Mouse (Mus musculus): ENCODE data around the gene Tex35. TPM values are rescaled to one million over a fixed set of nuclear protein-coding genes. Genes with fewer than 3 reads are reported as not detected.

The Tex35 gene
- polyA plus RNA-seq, 1 experiment from 2014 or later: not detected

- Histone ChIP-seq H3K9ac (replicated peaks) (no peak overlapping the region), H3K9me3 (ENCODE audit: low read length) (no peaks in the 10 kb centered on the region), H3K27me3 (ENCODE audit: insufficient read depth, low read length) (no peaks in the 10 kb centered on the region), H3K36me3 (replicated peaks; ENCODE audit: insufficient read depth, low read length) (no peaks in the 10 kb centered on the region), H3K27ac (ENCODE audit: low read depth) (no peak overlapping the region), H3K4me1 (ENCODE audit: insufficient read depth) (0 out of 2 replicates have a peak, but pooled peaks cover 4% of the 10 kb centered on the region), H3K4me2 (ENCODE audit: low read depth, low read length) (no peak overlapping the region), H3K4me3 (ENCODE audit: low read depth, low read length) (no peak overlapping the region)
- WGBS (ENCODE audit: insufficient replicate concordance): 70% methylated on average over 3 of the region's 3 CpGs
- ATAC-seq: no peak
- TF ChIP-seq EP300 (IDR thresholded peaks at IDR 0.05; ENCODE audit: low read depth) (no peak), CTCF (IDR thresholded peaks at IDR 0.05; ENCODE audit: low read depth) (no peak)
- no peak for DNase-seq
Observed at GRCm38 (mm10) chr1:157090835-157091234, 17.6 kb downstream of the Tex35 start.

- DNase-seq: peak; percentile 81
- H3K4me1 ChIP-seq (ENCODE audit: insufficient read depth): peaks cover 4% of the 10 kb centered on the region; the same call in 1 of the 2 replicates
- H3K36me3 ChIP-seq (replicated peaks; ENCODE audit: insufficient read depth, low read length): no peaks in the 10 kb centered on the region
- no peaks in the 10 kb centered on the region for H3K27me3 ChIP-seq (ENCODE audit: insufficient read depth, low read length)
- ATAC-seq: peak; percentile 66
- peak overlapping the region; percentile 79 for H3K4me2 ChIP-seq (ENCODE audit: low read depth, low read length)
- H3K27ac ChIP-seq (ENCODE audit: low read depth): no peak overlapping the region
- peak overlapping the region; percentile 50 for H3K4me3 ChIP-seq (ENCODE audit: low read depth, low read length)
- TF ChIP-seq CTCF (IDR thresholded peaks at IDR 0.05; ENCODE audit: low read depth) (peak; percentile 85), EP300 (IDR thresholded peaks at IDR 0.05; ENCODE audit: low read depth) (no peak)
- H3K9me3 ChIP-seq (ENCODE audit: low read length): no peaks in the 10 kb centered on the region
- 7% methylated on average over 25 of the region's 25 CpGs for WGBS (ENCODE audit: insufficient replicate concordance)
- H3K9ac ChIP-seq (replicated peaks): peak overlapping the region; percentile 41; the same call in 1 of the 2 replicates
Observed at GRCm38 (mm10) chr1:157086097-157086994, 22.1 kb downstream of the Tex35 start.

- H3K27ac ChIP-seq (ENCODE audit: low read depth): no peak overlapping the region
- H3K9me3 ChIP-seq (ENCODE audit: low read length): no peaks in the 10 kb centered on the region
- H3K27me3 ChIP-seq (ENCODE audit: insufficient read depth, low read length): no peaks in the 10 kb centered on the region
- H3K36me3 ChIP-seq (replicated peaks; ENCODE audit: insufficient read depth, low read length): no peaks in the 10 kb centered on the region
- H3K9ac ChIP-seq (replicated peaks): no peak overlapping the region
- H3K4me2 ChIP-seq (ENCODE audit: low read depth, low read length): no peak overlapping the region
- 58% methylated on average over 4 of the region's 4 CpGs for WGBS (ENCODE audit: insufficient replicate concordance)
- TF ChIP-seq EP300 (IDR thresholded peaks at IDR 0.05; ENCODE audit: low read depth) (no peak), CTCF (IDR thresholded peaks at IDR 0.05; ENCODE audit: low read depth) (no peak)
- H3K4me3 ChIP-seq (ENCODE audit: low read depth, low read length): no peak overlapping the region
- DNase-seq (no peak), ATAC-seq (no peak)
- H3K4me1 ChIP-seq (ENCODE audit: insufficient read depth): peaks cover 4% of the 10 kb centered on the region; the same call in 1 of the 2 replicates
Observed at GRCm38 (mm10) chr1:157082931-157083330, 25.5 kb downstream of the Tex35 start.

GRCm38 (mm10) chr1:157081999-157082398 lies 26.5 kb downstream of the Tex35 start:
- TF ChIP-seq EP300 (IDR thresholded peaks at IDR 0.05; ENCODE audit: low read depth): no peak
- peak; percentile 61 for TF ChIP-seq CTCF (IDR thresholded peaks at IDR 0.05; ENCODE audit: low read depth)
- Histone ChIP-seq H3K9me3 (ENCODE audit: low read length) (no peaks in the 10 kb centered on the region), H3K4me3 (ENCODE audit: low read depth, low read length) (no peak overlapping the region), H3K4me2 (ENCODE audit: low read depth, low read length) (no peak overlapping the region), H3K4me1 (ENCODE audit: insufficient read depth) (peaks cover 4% of the 10 kb centered on the region; the same call in 1 of the 2 replicates), H3K9ac (replicated peaks) (no peak overlapping the region), H3K36me3 (replicated peaks; ENCODE audit: insufficient read depth, low read length) (no peaks in the 10 kb centered on the region), H3K27me3 (ENCODE audit: insufficient read depth, low read length) (no peaks in the 10 kb centered on the region), H3K27ac (ENCODE audit: low read depth) (no peak overlapping the region)
- ATAC-seq (no peak), DNase-seq (no peak)
- 54% methylated on average over 8 of the region's 8 CpGs for WGBS (ENCODE audit: insufficient replicate concordance)

- DNase-seq (no peak), ATAC-seq (no peak; the same call in 1 of the 2 replicates)
- Histone ChIP-seq H3K4me3 (ENCODE audit: low read depth, low read length) (no peak overlapping the region), H3K36me3 (replicated peaks; ENCODE audit: insufficient read depth, low read length) (no peaks in the 10 kb centered on the region), H3K27me3 (ENCODE audit: insufficient read depth, low read length) (no peaks in the 10 kb centered on the region), H3K9ac (replicated peaks) (no peak overlapping the region), H3K9me3 (ENCODE audit: low read length) (no peaks in the 10 kb centered on the region), H3K27ac (ENCODE audit: low read depth) (no peak overlapping the region), H3K4me2 (ENCODE audit: low read depth, low read length) (no peak overlapping the region), H3K4me1 (ENCODE audit: insufficient read depth) (no peaks in the 10 kb centered on the region; the same call in 1 of the 2 replicates)
- WGBS (ENCODE audit: insufficient replicate concordance): 62% methylated on average over 15 of the region's 15 CpGs
- TF ChIP-seq EP300 (IDR thresholded peaks at IDR 0.05; ENCODE audit: low read depth) (no peak), CTCF (IDR thresholded peaks at IDR 0.05; ENCODE audit: low read depth) (peak; percentile 52)
Observed at GRCm38 (mm10) chr1:157081076-157081804, 27.2 kb downstream of the Tex35 start.

- DNase-seq (no peak), ATAC-seq (no peak)
- 63% methylated on average over 7 of the region's 7 CpGs for WGBS (ENCODE audit: insufficient replicate concordance)
- H3K36me3 ChIP-seq (replicated peaks; ENCODE audit: insufficient read depth, low read length): no peaks in the 10 kb centered on the region
- TF ChIP-seq EP300 (IDR thresholded peaks at IDR 0.05; ENCODE audit: low read depth) (no peak), CTCF (IDR thresholded peaks at IDR 0.05; ENCODE audit: low read depth) (no peak)
- no peak overlapping the region for H3K4me3 ChIP-seq (ENCODE audit: low read depth, low read length)
- H3K9me3 ChIP-seq (ENCODE audit: low read length): no peaks in the 10 kb centered on the region
- no peak overlapping the region for H3K9ac ChIP-seq (replicated peaks)
- no peak overlapping the region for H3K4me2 ChIP-seq (ENCODE audit: low read depth, low read length)
- no peak overlapping the region for H3K27ac ChIP-seq (ENCODE audit: low read depth)
- H3K27me3 ChIP-seq (ENCODE audit: insufficient read depth, low read length): no peaks in the 10 kb centered on the region
- H3K4me1 ChIP-seq (ENCODE audit: insufficient read depth): no peaks in the 10 kb centered on the region; the same call in 1 of the 2 replicates
Observed at GRCm38 (mm10) chr1:157080071-157080470, 28.4 kb downstream of the Tex35 start.

Measured in liver, postnatal 0 days (tissue).